Mouse (Mus musculus) C2C12 (cell line): Measurements from ENCODE around the gene Tmem40. TPM values are rescaled to one million over a fixed set of nuclear protein-coding genes. Genes with fewer than 3 reads are reported as not detected.

ENCODE experiments used
- H3K27me3 ChIP-seq: one replicate; pipeline ENCODE4 v1.6.1; 2011; ENCODE audit not compliant: control insufficient read depth, insufficient read depth, insufficient read length
- H3K36me3 ChIP-seq: one replicate; pipeline ENCODE4 v1.6.1; 2011; ENCODE audit not compliant: control insufficient read depth, insufficient read depth
- H3K4me3 ChIP-seq: one replicate; pipeline ENCODE4 v1.5.1; 2011; ENCODE audit warnings: mild to moderate bottlenecking, control low read depth; ENCODE audit not compliant: poor library complexity, insufficient read depth, severe bottlenecking
- H3K79me2 ChIP-seq: one replicate; pipeline ENCODE4 v1.6.1; 2011; ENCODE audit not compliant: control insufficient read depth, insufficient read depth
- H3K79me3 ChIP-seq: one replicate; pipeline ENCODE4 v1.6.1; 2011; ENCODE audit warnings: low read depth, control low read depth
- H3ac ChIP-seq: one replicate; pipeline ENCODE3; 2011; ENCODE audit warnings: low read depth; ENCODE audit not compliant: control insufficient read depth, insufficient read length
- CEBPB ChIP-seq: IDR thresholded peaks from one replicate; pipeline ENCODE4 v1.6.1; 2011; ENCODE audit warnings: low read depth, mild to moderate bottlenecking, control low read depth, moderate library complexity
- CTCF ChIP-seq: IDR thresholded peaks from one replicate; pipeline ENCODE4 v1.5.1; 2011; ENCODE audit not compliant: control insufficient read depth, insufficient read depth, insufficient read length
- FOSL1 ChIP-seq: IDR thresholded peaks from one replicate; pipeline ENCODE4 v1.8.0; 2011; ENCODE audit warnings: mild to moderate bottlenecking, low read length; ENCODE audit not compliant: poor library complexity, insufficient read depth, severe bottlenecking
- MAX ChIP-seq: IDR thresholded peaks from one replicate; pipeline ENCODE4 v1.6.1; 2011; ENCODE audit warnings: mild to moderate bottlenecking, control low read depth
- MYOD1 ChIP-seq: IDR thresholded peaks from one replicate; pipeline ENCODE4 v1.6.1; 2011; ENCODE audit warnings: low read depth; ENCODE audit not compliant: control insufficient read depth, insufficient read length
- MYOG ChIP-seq: IDR thresholded peaks from one replicate; pipeline ENCODE4 v1.6.1; 2011; ENCODE audit not compliant: control insufficient read depth, insufficient read length; ENCODE audit errors: extremely low read depth
- USF1 ChIP-seq: IDR thresholded peaks from one replicate; pipeline ENCODE4 v1.6.1; 2011; ENCODE audit warnings: low read depth, mild to moderate bottlenecking, control low read depth, moderate library complexity
- polyA plus RNA-seq: library from polyadenylated mRNA; unstranded; fragments of >200 nt; fragmentation: generic; extraction: Trizol; gene quantifications from one replicate; pipeline ENCODE4 v1.2.1, GENCODE M21; 2012; ENCODE audit warnings: missing spikeins

Tmem40 gene
- polyA plus RNA-seq, 1 experiment, result not detected

GRCm38 (mm10) chr6:115804432-115805192, 42.4 kb upstream of the Tmem40 start:
- peaks cover 57% of the 10 kb centered on the region for H3K36me3 ChIP-seq
- H3K27me3 ChIP-seq, result no peaks in the 10 kb centered on the region
- H3K4me3 ChIP-seq, result no peak overlapping the region
- H3K79me3 ChIP-seq, result peaks cover 35% of the 10 kb centered on the region
- peaks cover 43% of the 10 kb centered on the region for H3K79me2 ChIP-seq
- H3ac ChIP-seq, result no peak overlapping the region
- no peak for TF ChIP-seq MYOG
- TF ChIP-seq USF1, result no peak
- TF ChIP-seq CTCF, result no peak
- TF ChIP-seq CEBPB, result no peak
- TF ChIP-seq FOSL1, result no peak
- TF ChIP-seq MAX, result no peak
- TF ChIP-seq MYOD1, result no peak

- Histone ChIP-seq H3K27me3 (no peaks in the 10 kb centered on the region), H3K4me3 (no peak overlapping the region), H3K79me3 (peaks cover 35% of the 10 kb centered on the region), H3ac (no peak overlapping the region), H3K36me3 (peaks cover 62% of the 10 kb centered on the region), H3K79me2 (peaks cover 43% of the 10 kb centered on the region)
- no peak for TF ChIP-seq CEBPB
- TF ChIP-seq CTCF, result peak; percentile 15
Measured at GRCm38 (mm10) chr6:115803541-115804382, 41.6 kb upstream of the Tmem40 start.

- peaks cover 19% of the 10 kb centered on the region for H3K79me3 ChIP-seq
- no peak overlapping the region for H3K4me3 ChIP-seq
- TF ChIP-seq FOSL1 (no peak), CTCF (no peak), MYOD1 (no peak), CEBPB (no peak), MAX (no peak), MYOG (no peak), USF1 (no peak)
- H3K36me3 ChIP-seq, result peaks cover 52% of the 10 kb centered on the region
- peaks cover 24% of the 10 kb centered on the region for H3K79me2 ChIP-seq
- no peak overlapping the region for H3ac ChIP-seq
- H3K27me3 ChIP-seq, result no peaks in the 10 kb centered on the region
Measured at GRCm38 (mm10) chr6:115801811-115802210, 39.6 kb upstream of the Tmem40 start.

GRCm38 (mm10) chr6:115792691-115793215, 30.5 kb upstream of the Tmem40 start:
- TF ChIP-seq MAX (no peak), MYOD1 (no peak), USF1 (no peak), MYOG (no peak), CEBPB (no peak), CTCF (no peak), FOSL1 (no peak)
- Histone ChIP-seq H3K36me3 (no peaks in the 10 kb centered on the region), H3K79me3 (no peaks in the 10 kb centered on the region), H3ac (no peak overlapping the region), H3K27me3 (no peaks in the 10 kb centered on the region), H3K4me3 (no peak overlapping the region), H3K79me2 (no peaks in the 10 kb centered on the region)

GRCm38 (mm10) chr6:115791842-115792686, 29.9 kb upstream of the Tmem40 start:
- Histone ChIP-seq H3K4me3 (no peak overlapping the region), H3K79me3 (no peaks in the 10 kb centered on the region), H3K79me2 (no peaks in the 10 kb centered on the region), H3ac (no peak overlapping the region), H3K27me3 (no peaks in the 10 kb centered on the region), H3K36me3 (no peaks in the 10 kb centered on the region)
- no peak for TF ChIP-seq MAX
- no peak for TF ChIP-seq MYOD1
- TF ChIP-seq MYOG, result no peak
- TF ChIP-seq CTCF, result no peak
- no peak for TF ChIP-seq CEBPB
- no peak for TF ChIP-seq FOSL1
- no peak for TF ChIP-seq USF1
